Mouse (Mus musculus): ENCODE measurements around the gene Pnliprp1. TPM values are rescaled to one million over a fixed set of nuclear protein-coding genes. Genes with fewer than 3 reads are reported as not detected.

Pnliprp1 gene
- not detected for total RNA-seq (2021)

DNA sequence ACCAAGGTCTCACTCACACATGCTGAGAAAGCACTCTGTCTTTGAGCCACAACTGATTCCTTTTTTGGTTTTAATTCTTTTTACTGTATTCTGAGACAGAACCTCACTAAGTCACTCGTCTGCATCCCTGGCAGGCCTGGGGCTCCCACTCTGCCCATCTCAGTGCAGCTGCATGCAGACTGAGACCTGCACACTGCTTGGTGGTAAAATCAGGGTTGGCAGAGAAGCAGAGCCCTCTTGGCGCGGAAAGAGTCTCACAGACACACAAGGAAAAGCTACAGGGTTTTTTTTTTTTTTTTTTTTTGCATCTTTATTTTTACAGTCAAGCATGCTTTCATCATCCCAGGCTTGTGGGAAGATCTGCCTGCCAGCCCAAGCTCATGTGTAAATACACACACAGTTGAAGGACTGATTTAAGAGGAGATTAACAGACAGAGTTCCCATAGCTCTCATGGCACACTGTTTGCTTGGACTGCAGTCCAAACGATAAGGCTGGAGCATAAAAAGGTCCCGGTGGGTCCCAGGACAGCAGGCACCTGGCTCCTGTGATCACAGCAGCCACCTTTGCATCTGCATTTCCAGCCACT, at the start of gene Pnliprp1:
Gene Pnliprp1 (plus strand): TSS at position 443 of the 587 bp plus-strand sequence.
- DNase-seq (ENCODE audit: extremely low spot score in 1 of 2, low spot score in 1 of 2) = no peak

DNA sequence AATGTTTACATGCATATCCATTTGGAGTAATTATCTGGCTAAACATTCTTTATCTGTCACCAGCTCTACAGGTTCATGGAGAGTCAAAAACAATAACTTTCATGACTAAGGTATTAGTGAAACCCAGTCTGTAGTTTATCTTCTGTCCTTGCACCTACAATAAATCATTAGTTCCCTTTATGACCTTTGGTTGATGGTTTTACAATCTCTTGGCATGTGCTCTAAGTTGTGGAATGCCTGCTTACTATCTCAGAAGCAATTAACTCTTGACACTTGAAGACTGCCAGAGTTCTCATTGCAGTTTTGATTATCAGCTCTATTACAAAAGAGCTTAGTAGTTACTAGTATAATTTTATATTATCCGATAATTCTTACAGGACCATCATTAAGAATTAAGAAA, 39.8 kb upstream of the Pnliprp1 start:
- no peak for DNase-seq (ENCODE audit: extremely low spot score in 1 of 2, low spot score in 1 of 2)

DNA sequence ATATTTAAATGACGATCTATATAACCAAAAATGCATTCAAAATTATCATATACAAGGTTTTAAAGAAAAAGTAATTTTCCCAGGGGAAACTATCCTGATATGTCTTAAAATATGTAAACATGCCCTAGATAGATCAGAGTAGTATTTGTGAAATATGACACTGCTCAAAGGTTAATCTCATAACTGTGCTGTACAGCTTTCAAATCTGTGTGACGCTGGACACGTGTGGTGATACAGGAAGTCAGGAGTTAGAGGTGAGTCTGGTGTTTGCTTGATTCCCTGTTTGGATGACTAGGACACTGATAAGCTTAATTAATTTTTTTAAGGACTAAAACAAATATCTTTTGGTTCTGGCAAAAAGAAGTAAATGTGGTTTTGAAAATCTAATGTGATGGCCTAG, 33.4 kb upstream of the Pnliprp1 start:
- no peak for DNase-seq (ENCODE audit: extremely low spot score in 1 of 2, low spot score in 1 of 2)

DNA sequence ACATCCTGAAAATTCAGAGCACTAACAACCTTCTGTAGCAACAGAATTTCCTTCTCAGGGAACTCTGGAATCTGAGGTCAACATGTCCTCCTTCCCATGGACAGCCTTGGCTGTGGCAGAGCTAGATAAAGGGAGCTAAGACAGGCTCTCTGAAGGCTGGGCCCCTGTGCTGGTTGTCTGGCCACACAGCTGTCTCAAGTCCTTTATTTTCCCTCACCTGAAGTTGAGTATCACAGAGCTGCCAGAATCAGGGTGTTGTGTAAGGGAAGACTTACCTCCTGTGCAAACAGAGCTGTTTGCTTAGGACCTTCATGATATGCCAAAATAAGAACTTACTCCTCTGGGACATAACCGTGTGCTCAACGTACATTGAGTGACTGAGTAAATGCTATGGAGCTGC, 32.5 kb upstream of the Pnliprp1 start:
- no peak for DNase-seq (ENCODE audit: extremely low spot score in 1 of 2, low spot score in 1 of 2)

DNA sequence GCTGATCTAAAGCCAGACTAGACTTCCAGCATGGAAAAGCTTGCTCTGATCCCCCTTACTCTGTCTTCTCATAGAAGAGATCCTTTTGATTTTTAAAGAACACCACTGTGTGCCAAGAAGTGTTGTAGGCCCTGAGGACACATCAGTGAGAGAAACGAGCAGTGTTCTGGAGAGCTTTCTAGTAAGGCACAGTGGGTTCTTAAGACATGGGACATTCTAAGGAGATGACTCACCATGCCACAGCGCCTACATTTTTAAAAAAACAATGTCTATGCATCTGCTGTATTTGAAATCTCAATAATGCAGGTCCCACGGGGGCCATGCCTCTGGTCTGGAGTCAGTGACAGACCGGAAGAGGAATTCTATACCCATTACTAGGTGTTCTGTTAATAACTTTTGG, 24.1 kb upstream of the Pnliprp1 start:
- no peak for DNase-seq (ENCODE audit: extremely low spot score in 1 of 2, low spot score in 1 of 2)

DNA sequence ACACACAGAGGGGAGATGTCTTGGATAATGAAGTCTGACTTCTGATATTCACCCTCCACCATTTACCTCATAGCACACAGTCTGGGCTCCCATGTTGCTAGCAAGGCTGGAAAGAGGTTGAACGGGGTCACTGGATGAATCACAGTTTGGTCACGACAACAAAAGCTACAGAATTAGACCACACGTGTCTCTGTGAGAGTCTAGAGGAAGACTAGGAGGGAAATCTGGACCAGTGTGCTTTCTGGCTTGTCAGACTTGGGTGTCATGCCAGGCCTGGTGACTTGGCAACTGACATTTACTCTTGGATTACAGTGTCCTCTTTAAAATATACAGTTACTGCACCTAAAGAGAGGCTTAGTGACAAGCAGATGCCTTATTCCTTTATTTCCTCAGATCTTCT, 20.1 kb upstream of the Pnliprp1 start:
- DNase-seq (ENCODE audit: extremely low spot score in 1 of 2, low spot score in 1 of 2) = no peak

DNA sequence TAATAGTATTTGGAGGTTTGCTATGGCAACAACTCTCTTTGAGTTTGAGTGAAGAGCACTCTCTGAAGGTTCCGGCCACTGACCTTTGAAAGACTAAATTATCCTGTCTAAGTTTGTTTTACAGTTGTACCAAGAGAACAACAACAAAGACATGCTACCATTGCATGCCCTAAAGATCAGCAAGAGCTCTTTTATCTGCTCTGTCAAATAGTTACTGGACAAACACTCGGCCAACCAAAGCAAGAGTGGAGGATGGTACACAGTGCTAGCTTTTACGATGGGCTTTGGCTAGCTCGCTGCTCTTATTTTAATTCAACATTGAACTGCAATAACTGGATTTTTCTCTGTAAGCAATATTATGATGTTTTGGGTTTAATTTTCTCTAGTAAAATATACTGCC, 10.8 kb upstream of the Pnliprp1 start:
- no peak for DNase-seq (ENCODE audit: extremely low spot score in 1 of 2, low spot score in 1 of 2)

DNA sequence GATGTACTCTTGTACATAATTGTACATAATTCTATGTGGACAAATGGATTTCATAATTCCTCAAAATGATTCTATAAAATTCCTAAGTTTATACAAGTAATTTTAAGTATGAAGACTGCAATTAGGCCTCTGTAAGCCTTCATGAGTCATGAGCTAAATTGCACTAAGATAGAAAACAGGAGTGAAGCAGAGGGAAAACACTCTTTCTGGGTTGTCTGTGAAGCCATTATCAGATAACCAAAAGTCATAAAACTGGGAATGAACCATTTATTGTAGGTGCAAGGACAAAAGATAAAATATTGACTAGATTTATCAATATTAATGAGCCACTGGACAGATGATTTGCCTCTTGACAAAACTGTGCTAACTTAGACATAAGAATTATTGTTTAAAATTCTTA, 8.2 kb upstream of the Pnliprp1 start:
- no peak for DNase-seq (ENCODE audit: extremely low spot score in 1 of 2, low spot score in 1 of 2)

DNA sequence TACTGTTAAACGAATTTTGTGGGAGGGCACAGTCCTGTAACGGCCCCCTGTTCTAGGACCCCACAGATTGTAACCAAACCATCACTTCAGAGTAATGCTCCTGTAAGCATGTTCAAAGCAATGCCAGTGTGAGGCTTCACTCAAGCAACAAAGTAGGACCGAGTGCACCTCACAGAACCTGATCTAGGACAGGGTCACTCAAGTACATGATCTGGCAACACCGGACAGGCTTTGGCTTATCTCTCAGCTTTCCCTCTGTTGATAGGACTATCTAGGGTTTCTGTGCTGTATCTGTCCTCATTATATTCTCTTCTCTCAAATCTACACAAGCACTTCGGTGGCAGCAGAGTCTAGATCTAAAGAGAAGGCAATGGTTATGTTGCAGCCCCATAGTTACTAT, 2.1 kb upstream of the Pnliprp1 start:
- no peak for DNase-seq (ENCODE audit: extremely low spot score in 1 of 2, low spot score in 1 of 2)

DNA sequence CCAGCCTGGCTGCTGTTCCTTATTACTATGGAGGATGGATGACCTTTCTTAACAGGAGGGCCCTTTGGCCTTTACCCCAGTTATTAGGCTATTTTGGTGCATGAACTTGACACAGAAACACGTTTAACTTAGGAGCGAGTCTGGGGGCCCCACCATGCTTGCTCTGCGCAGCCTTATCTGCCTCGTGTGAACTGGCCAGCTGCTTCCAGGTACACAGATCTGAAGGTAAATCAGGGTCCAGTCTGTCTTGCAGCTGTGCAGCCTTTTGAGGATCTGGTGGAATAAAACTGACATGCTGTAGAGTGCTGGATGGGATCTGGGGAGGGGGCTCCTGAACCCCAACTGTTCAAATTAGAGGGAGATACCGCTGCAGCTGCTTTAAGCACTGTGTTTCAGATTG, 931 bp upstream of the Pnliprp1 start:
- no peak for DNase-seq (ENCODE audit: extremely low spot score in 1 of 2, low spot score in 1 of 2)

DNA sequence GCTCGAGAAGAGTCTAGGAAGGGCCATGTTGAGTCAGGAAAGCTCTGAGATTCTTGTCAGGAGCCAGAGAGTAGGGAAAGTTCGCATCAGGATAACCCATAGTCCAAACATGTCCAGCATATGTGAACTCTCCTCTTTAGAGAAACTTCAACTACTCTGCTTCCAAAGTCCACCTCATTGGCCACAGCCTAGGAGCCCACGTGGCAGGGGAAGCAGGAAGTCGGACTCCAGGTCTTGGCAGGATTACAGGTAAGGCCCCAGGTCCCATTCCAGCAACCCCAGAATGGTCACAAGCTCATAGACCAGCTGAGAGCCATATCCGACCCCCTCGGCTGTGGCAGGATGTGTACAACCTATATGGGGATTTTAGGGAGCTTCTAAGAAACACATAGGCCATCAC, 4.5 kb downstream of the Pnliprp1 start:
- DNase-seq (ENCODE audit: extremely low spot score in 1 of 2, low spot score in 1 of 2) = no peak

DNA sequence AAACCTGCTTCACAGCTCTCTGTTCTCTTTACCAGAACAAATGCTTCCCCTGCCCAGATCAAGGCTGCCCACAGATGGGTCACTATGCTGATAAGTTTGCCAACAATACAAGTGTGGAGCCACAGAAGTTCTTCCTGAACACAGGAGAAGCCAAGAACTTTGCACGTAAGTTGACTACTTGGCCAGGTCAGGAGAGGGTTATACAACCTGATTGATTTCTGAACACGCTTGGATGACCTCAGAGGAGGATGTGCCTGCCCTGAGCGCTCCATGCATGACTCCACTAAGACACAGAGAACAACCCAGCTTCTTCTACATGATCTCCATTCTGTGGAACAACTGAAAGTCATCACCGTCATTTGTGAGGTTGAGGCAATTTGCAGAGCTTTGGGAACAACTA, 9.4 kb downstream of the Pnliprp1 start:
- no peak for DNase-seq (ENCODE audit: extremely low spot score in 1 of 2, low spot score in 1 of 2)

DNA sequence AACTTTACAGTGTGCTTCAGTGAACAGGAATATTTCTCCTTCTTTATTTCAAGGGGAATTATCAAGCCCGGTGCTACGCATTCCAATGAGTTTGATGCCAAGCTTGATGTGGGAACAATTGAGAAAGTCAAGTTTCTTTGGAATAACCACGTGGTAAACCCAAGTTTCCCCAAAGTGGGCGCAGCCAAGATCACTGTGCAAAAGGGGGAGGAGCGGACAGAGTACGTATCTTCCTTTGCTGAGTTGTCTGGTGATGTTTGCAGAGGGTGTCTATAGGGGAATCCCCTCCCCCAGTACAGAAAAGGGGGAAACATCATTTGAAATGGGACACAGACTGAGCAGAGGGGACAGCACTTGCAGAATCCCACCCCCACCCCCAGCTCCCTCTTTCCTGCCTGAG, 12.3 kb downstream of the Pnliprp1 start:
- no peak for DNase-seq (ENCODE audit: extremely low spot score in 1 of 2, low spot score in 1 of 2)

DNA sequence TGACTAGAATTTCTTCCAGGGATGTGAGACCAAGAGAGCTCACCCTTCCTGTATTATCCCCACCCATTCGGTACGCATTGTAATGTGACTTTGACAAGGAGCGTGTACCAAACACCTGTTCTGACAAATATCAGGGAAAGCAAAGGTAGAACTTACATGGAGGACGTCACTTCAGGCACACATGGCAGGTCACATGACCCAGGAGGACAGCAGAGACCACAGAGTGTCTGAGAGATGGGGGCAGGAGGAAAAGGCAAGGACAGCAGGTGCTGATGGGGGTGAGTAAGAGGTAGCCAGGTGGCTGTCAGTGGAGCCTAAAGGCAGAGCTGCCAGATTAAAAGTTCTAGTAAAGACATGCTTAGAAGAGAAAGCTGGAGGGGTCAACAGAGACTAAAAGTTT, 14.0 kb downstream of the Pnliprp1 start:
- no peak for DNase-seq (ENCODE audit: extremely low spot score in 1 of 2, low spot score in 1 of 2)

DNA sequence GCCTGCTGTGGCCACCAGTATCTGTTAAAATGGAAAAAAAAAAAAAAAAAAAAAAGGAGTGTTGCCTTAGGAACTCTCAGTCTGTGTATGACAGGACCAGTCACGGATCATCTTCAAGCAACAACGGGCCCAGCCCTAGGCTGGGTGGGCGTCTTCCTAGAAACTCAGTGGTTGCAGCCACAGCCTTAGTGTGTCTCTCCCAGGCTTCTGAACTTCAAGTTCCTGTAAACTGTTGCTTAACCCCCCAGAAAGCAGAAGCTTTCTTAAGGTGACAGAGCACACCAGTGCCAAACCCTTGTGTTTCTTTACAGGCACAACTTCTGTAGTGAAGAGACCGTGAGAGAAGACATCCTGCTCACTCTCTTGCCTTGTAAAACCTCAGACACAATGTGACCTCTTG, 15.0 kb downstream of the Pnliprp1 start:
- no peak for DNase-seq (ENCODE audit: extremely low spot score in 1 of 2, low spot score in 1 of 2)

DNA sequence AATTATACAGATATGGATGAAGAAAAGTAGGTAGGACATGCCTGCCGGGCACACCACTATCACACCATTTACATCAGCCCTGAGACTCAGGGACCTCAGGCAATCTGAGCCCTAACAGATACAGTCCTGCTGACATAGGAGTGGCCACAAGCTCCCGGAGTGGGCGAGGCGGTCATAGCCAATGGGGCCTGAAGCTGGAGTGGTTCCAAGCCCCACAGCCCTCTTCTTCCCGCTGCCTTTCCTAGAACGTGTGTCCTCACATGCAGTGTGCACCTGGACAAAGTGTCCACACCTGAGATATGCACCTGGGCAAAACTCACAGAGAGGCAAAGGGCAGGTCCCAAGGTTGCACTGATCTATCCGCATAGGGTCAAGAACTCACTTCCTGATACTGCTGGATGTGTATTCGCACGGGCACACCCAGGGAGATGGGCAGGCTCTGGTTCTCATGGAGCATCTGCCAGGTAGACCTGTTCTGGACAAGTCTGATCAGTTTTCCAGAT, 18.9 kb downstream of the Pnliprp1 start:
- no peak for DNase-seq (ENCODE audit: extremely low spot score in 1 of 2, low spot score in 1 of 2)

DNA sequence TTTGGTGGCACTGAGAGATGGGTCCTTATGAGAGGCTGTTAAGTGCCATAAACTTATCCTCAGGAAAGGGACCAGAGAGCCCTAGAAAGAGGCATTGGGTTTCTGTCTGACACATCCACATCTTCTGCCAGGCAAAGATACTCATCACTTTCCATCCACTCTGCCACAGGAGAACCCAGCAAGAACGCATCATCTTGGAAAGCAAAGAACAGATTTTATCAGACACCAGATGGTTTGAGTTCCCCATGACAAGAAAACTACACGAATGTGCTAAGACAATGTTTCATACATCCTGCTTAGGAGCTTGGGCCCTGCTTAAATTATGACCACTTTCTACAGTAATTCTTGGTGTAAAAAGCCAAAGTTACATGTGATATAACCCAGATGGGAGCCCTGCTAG, 22.1 kb downstream of the Pnliprp1 start:
- no peak for DNase-seq (ENCODE audit: extremely low spot score in 1 of 2, low spot score in 1 of 2)

DNA sequence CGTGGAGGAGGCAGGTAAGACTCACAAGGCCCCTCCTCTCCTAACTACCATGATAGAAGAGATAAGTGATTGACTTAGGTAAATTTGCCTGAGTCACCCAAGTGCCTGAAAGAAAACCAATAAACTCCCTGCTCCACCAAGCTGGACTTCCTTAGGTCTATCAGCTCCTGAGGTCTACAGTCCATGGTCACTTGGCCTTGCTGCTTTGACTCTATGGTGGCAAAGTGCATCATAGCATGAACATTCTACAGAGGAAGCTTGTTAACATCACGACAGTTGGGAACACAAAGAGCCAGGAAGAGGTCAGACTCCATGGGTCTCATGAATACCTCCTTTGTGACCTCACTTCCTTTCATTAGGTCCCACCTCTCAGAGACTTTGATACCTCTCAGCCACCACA, 22.8 kb downstream of the Pnliprp1 start:
- DNase-seq (ENCODE audit: extremely low spot score in 1 of 2, low spot score in 1 of 2) = no peak

DNA sequence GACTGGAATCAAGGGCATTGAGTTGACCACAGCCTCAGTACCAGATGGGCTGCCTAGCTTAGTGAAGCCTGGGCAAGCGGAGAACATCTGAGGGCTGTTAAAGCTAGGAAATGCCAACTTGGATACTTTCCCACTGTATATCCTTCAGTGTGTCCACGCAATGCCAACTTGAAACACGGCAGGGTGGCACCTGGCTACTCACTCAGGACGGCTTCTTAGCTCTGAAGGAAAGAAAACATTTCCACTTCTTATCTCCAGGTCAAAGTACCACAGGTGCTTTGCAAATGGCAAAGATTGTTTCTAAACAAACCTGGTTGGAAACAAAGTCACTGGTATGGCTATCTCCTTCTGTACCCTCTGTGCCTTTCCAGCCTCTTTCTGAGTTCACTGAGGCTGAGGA, 30.2 kb downstream of the Pnliprp1 start:
- DNase-seq (ENCODE audit: extremely low spot score in 1 of 2, low spot score in 1 of 2) = no peak

DNA sequence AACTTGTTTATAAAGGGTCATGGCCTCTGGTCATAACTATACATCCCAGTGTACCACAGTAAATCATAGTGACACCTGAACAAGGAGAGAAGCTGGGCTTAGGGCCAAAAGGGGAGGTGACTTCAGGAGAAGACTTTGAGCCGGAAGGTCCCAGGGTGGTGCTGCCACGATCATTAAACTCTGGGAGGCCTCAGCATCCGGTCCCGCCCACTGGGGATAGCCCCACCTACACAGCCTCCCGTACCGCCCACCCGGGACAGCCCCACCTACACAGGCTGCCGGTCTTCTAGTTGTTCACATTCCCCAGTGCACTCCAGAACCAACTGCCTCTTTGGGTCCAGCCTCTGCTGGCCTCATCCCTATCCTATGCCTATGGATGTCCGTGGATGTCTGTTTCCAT, 30.7 kb downstream of the Pnliprp1 start, which contains the start of gene Pnliprp2:
Gene Pnliprp2 (plus strand): TSS at position 297 of the 400 bp plus-strand sequence.
- DNase-seq (ENCODE audit: extremely low spot score in 1 of 2, low spot score in 1 of 2) = no peak

DNA sequence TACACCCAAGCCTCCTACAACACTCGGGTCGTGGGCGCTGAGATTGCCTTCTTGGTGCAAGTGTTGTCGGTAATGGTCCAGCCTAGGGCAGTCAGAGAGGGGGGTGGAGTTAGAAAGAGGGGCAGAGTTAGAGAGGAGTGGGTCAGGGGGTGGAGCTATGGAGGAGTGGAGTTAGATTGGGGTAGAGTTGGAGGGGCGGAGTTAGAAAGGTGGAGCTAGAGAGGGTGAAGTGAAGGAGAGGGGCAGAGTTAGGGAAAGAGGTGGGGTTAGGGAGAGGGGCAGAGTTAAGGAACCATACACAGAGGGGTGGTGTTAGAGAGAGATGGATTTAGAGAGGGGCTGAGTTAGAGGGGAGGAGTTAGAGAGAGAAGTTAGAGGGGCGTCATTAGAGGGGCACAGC, 33.6 kb downstream of the Pnliprp1 start:
- DNase-seq (ENCODE audit: extremely low spot score in 1 of 2, low spot score in 1 of 2) = no peak

DNA sequence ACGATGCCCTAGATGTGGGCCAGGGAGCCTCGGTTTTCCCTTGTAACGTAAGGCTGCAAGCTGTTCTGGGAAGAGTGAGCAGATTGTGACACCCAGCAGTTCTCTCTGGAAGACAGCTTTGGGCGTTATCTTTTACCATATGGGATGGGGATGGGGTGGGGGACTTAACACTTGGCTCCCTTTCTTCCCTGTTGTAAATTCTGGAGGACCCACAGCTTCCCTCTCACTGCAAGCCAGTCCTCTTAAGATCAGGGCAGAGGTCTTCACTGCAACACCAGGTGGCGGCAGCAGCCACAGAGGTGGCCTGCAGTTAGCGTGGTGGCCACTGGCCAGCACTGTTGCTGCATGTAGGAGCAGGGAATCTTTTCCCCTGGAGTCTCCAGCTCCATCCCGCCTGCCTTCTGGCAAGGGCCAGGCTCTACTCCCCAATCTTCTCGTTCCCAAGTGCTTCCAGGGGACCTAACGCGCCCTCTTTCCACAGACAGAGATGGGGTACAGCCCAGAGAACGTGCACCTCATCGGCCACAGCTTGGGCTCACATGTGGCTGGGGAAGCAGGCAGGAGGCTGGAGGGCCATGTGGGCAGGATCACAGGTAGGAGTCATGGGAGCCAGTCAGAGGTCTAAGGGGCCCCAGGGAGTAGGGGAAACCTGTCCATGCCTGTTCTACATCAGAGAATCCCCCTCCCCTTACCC, 34.3 kb downstream of the Pnliprp1 start:
- peak; percentile 45 to 58 for DNase-seq (ENCODE audit: extremely low spot score in 1 of 2, low spot score in 1 of 2)
